Mouse (Mus musculus) small intestine, adult 2 months (tissue): ENCODE results near the gene Fbxo24.

Experiments used
- CTCF ChIP-seq: fragments of 200-500 bp; IDR thresholded peaks from 2 replicates; pipeline ENCODE4 v1.5.1; 2012; ENCODE audit warnings: low read depth, mild to moderate bottlenecking, control low read depth, inconsistent platforms, low read length, moderate library complexity, mixed read lengths; ENCODE audit not compliant: insufficient replicate concordance, insufficient read length; ENCODE audit errors: extremely low read depth
- POLR2A ChIP-seq: fragments of 200-500 bp; IDR thresholded peaks from 2 replicates; pipeline ENCODE4 v1.6.1; 2012; ENCODE audit warnings: low read depth, mild to moderate bottlenecking, control low read depth, inconsistent platforms, low read length, moderate library complexity

- no peak for TF ChIP-seq CTCF
- no peak for TF ChIP-seq POLR2A
Measured at GRCm38 (mm10) chr5:137568223-137568798, 60.5 kb downstream of the Fbxo24 start.
